Mouse (Mus musculus): ENCODE measurements at regions not wholly inside any gene's neighbourhood (a gene's known extent, or its start where the extent isn't known, plus 50 kb on each side); places are given as distances from the start of the nearest gene placed in this dataset.

GRCm38 (mm10) chr3:149180129-149180528, 189.8 kb upstream of the Adgrl2 start:
- DNase-seq (ENCODE audit: low spot score) (no peak), ATAC-seq (ENCODE audit: low FRiP score, low TSS enrichment) (no peak)
- Histone ChIP-seq H3K27ac (replicated peaks) (no peak overlapping the region), H3K27me3 (ENCODE audit: control insufficient read depth, insufficient read depth, low read length) (no peaks in the 10 kb centered on the region), H3K4me2 (replicated peaks; ENCODE audit: low read depth) (peak overlapping the region; percentile 39), H3K4me1 (replicated peaks; ENCODE audit: control insufficient read depth, insufficient read depth) (no peaks in the 10 kb centered on the region), H3K9ac (ENCODE audit: low read length) (0 out of 2 replicates have a peak overlapping the region, but pooled peaks have one; percentile 1), H3K9me3 (ENCODE audit: control insufficient read depth, low read length) (no peaks in the 10 kb centered on the region), H3K4me3 (ENCODE audit: low read depth, low read length) (peak overlapping the region; percentile 3; the same call in 1 of the 2 replicates), H3K36me3 (ENCODE audit: control insufficient read depth, insufficient read depth, low read length) (no peaks in the 10 kb centered on the region)
- no peak for TF ChIP-seq CTCF (IDR thresholded peaks at IDR 0.05; ENCODE audit: low read depth)
- no peak for TF ChIP-seq EP300 (optimal IDR thresholded peaks at IDR 0.05)
- 28% methylated on average over 8 of the region's 8 CpGs for WGBS

- no peaks in the 10 kb centered on the region for H3K4me1 ChIP-seq (replicated peaks; ENCODE audit: control insufficient read depth, insufficient read depth)
- no peak; the same call in 1 of the 2 replicates for ATAC-seq (ENCODE audit: low FRiP score, low TSS enrichment)
- no peak overlapping the region for H3K27ac ChIP-seq (replicated peaks)
- peak overlapping the region; percentile 39 for H3K4me2 ChIP-seq (replicated peaks; ENCODE audit: low read depth)
- no peaks in the 10 kb centered on the region for H3K27me3 ChIP-seq (ENCODE audit: control insufficient read depth, insufficient read depth, low read length)
- TF ChIP-seq CTCF (IDR thresholded peaks at IDR 0.05; ENCODE audit: low read depth) (no peak), EP300 (optimal IDR thresholded peaks at IDR 0.05) (peak; percentile 25)
- H3K9me3 ChIP-seq (ENCODE audit: control insufficient read depth, low read length), result no peaks in the 10 kb centered on the region
- WGBS, result 38% methylated on average over 11 of the region's 11 CpGs
- H3K9ac ChIP-seq (ENCODE audit: low read length), result no peak overlapping the region
- DNase-seq (ENCODE audit: low spot score), result no peak
- no peaks in the 10 kb centered on the region for H3K36me3 ChIP-seq (ENCODE audit: control insufficient read depth, insufficient read depth, low read length)
- H3K4me3 ChIP-seq (ENCODE audit: low read depth, low read length), result peak overlapping the region; percentile 3; the same call in 1 of the 2 replicates
These were observed 189.2 kb upstream of the Adgrl2 start for GRCm38 (mm10) chr3:149179486-149180116.

GRCm38 (mm10) chr3:149178891-149179290, 188.5 kb upstream of the Adgrl2 start:
- no peaks in the 10 kb centered on the region for H3K27me3 ChIP-seq (ENCODE audit: control insufficient read depth, insufficient read depth, low read length)
- DNase-seq (ENCODE audit: low spot score) (no peak), ATAC-seq (ENCODE audit: low FRiP score, low TSS enrichment) (no peak)
- no peaks in the 10 kb centered on the region for H3K36me3 ChIP-seq (ENCODE audit: control insufficient read depth, insufficient read depth, low read length)
- H3K9me3 ChIP-seq (ENCODE audit: control insufficient read depth, low read length), result no peaks in the 10 kb centered on the region
- H3K27ac ChIP-seq (replicated peaks), result no peak overlapping the region
- H3K4me2 ChIP-seq (replicated peaks; ENCODE audit: low read depth), result no peak overlapping the region
- no peak overlapping the region for H3K9ac ChIP-seq (ENCODE audit: low read length)
- no peak overlapping the region for H3K4me3 ChIP-seq (ENCODE audit: low read depth, low read length)
- 87% methylated on average over 3 of the region's 3 CpGs for WGBS
- no peaks in the 10 kb centered on the region for H3K4me1 ChIP-seq (replicated peaks; ENCODE audit: control insufficient read depth, insufficient read depth)
- no peak for TF ChIP-seq EP300 (optimal IDR thresholded peaks at IDR 0.05)
- TF ChIP-seq CTCF (IDR thresholded peaks at IDR 0.05; ENCODE audit: low read depth), result no peak

- DNase-seq (ENCODE audit: low spot score) (no peak), ATAC-seq (ENCODE audit: low FRiP score, low TSS enrichment) (no peak)
- Histone ChIP-seq H3K27me3 (ENCODE audit: control insufficient read depth, insufficient read depth, low read length) (no peaks in the 10 kb centered on the region), H3K36me3 (ENCODE audit: control insufficient read depth, insufficient read depth, low read length) (no peaks in the 10 kb centered on the region), H3K4me1 (replicated peaks; ENCODE audit: control insufficient read depth, insufficient read depth) (no peaks in the 10 kb centered on the region), H3K27ac (replicated peaks) (no peak overlapping the region), H3K9me3 (ENCODE audit: control insufficient read depth, low read length) (no peaks in the 10 kb centered on the region), H3K9ac (ENCODE audit: low read length) (no peak overlapping the region), H3K4me2 (replicated peaks; ENCODE audit: low read depth) (no peak overlapping the region), H3K4me3 (ENCODE audit: low read depth, low read length) (no peak overlapping the region)
- TF ChIP-seq CTCF (IDR thresholded peaks at IDR 0.05; ENCODE audit: low read depth) (no peak), EP300 (optimal IDR thresholded peaks at IDR 0.05) (no peak)
- 64% methylated on average over 11 of the region's 11 CpGs for WGBS
These were observed 184.5 kb upstream of the Adgrl2 start for GRCm38 (mm10) chr3:149174689-149175390.

DNA sequence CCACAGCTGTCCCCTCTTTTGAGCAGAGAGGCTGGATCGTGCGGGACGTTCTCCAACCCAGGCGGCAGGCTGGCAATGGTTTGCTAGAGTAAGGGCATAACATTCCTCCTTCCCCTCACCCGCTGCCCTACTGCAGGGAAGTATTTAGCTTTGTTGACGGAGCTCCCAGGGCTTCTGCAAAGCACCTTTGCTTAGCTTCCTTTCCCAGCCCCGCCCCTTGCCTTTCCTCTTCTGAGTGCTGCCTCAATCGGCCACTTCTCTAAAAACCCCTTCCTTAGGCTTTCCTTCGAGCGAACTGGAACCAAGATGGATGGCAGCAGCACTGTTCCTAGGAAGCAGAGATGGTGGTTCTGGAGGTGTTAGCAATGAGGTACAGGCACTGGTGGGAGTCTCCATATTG, 183.2 kb upstream of the Adgrl2 start:
- H3K4me1 ChIP-seq (replicated peaks; ENCODE audit: control insufficient read depth, insufficient read depth), result no peaks in the 10 kb centered on the region
- no peak for ATAC-seq (ENCODE audit: low FRiP score, low TSS enrichment)
- H3K36me3 ChIP-seq (ENCODE audit: control insufficient read depth, insufficient read depth, low read length), result no peaks in the 10 kb centered on the region
- no peaks in the 10 kb centered on the region for H3K9me3 ChIP-seq (ENCODE audit: control insufficient read depth, low read length)
- no peak for TF ChIP-seq EP300 (optimal IDR thresholded peaks at IDR 0.05)
- TF ChIP-seq CTCF (IDR thresholded peaks at IDR 0.05; ENCODE audit: low read depth), result no peak
- H3K4me3 ChIP-seq (ENCODE audit: low read depth, low read length), result no peak overlapping the region
- H3K27me3 ChIP-seq (ENCODE audit: control insufficient read depth, insufficient read depth, low read length), result no peaks in the 10 kb centered on the region
- no peak overlapping the region; the same call in 1 of the 2 replicates for H3K4me2 ChIP-seq (replicated peaks; ENCODE audit: low read depth)
- H3K9ac ChIP-seq (ENCODE audit: low read length), result no peak overlapping the region
- H3K27ac ChIP-seq (replicated peaks), result no peak overlapping the region
- 28% methylated on average over 10 of the region's 10 CpGs for WGBS
- peak; percentile 39 for DNase-seq (ENCODE audit: low spot score)

DNA sequence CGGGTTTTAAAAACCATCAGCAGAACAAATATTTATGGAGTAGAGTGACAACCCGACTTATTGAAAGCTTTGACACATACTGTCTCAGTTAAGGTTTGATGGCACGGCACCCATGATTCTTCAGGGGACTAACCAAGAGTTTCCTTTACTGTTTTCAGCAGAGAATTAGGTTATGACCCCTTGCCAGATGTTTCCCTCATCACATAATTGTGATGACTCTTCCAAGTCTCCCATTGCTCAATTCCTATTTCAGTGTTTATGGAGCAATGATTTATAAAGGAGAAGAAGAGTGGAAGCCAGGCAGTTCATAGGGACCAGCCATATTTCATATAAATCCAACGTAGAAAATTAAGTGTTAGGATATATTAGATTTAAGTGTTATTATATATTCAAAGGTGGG, 181.4 kb upstream of the Adgrl2 start:
- no peak overlapping the region for H3K4me2 ChIP-seq (replicated peaks; ENCODE audit: low read depth)
- H3K27ac ChIP-seq (replicated peaks), result no peak overlapping the region
- H3K4me3 ChIP-seq (ENCODE audit: low read depth, low read length), result no peak overlapping the region
- WGBS, result 34% methylated on average over 4 of the region's 4 CpGs
- TF ChIP-seq EP300 (optimal IDR thresholded peaks at IDR 0.05), result no peak
- H3K9ac ChIP-seq (ENCODE audit: low read length), result no peak overlapping the region
- no peaks in the 10 kb centered on the region for H3K27me3 ChIP-seq (ENCODE audit: control insufficient read depth, insufficient read depth, low read length)
- H3K9me3 ChIP-seq (ENCODE audit: control insufficient read depth, low read length), result no peaks in the 10 kb centered on the region
- DNase-seq (ENCODE audit: low spot score), result no peak
- ATAC-seq (ENCODE audit: low FRiP score, low TSS enrichment), result no peak
- no peaks in the 10 kb centered on the region for H3K36me3 ChIP-seq (ENCODE audit: control insufficient read depth, insufficient read depth, low read length)
- H3K4me1 ChIP-seq (replicated peaks; ENCODE audit: control insufficient read depth, insufficient read depth), result no peaks in the 10 kb centered on the region
